Mouse (Mus musculus): ENCODE results near the gene Atxn2.

DNA sequence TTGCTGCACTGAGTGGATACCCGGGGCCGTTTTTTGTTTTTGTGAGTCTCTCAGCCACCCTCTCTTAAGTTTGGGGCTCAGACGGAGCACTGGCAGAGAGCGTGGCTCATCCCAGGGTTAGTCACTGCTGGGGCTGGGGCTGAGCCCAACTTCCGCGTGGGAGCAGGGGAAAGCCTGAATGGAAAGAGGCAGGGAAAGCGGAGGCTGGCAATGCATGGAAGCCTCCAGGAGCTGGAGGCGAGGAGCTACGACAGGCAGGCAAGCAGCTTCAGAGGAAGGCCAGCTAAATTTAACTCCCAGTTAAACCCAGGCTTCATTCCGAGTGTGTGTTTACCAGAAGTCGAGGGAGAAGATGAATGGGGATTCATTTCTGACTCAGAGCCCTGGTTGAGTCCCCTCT, 10.6 kb upstream of the Atxn2 start:
- no peak for TF ChIP-seq GATA1 (IDR thresholded peaks at IDR 0.05; ENCODE audit: borderline replicate concordance, low read length)
- no peak for TF ChIP-seq FLI1 (IDR thresholded peaks at IDR 0.05; ENCODE audit: low read length)
